Mouse (Mus musculus) cerebellum, adult 8-10 months (tissue): Measurements from ENCODE around the gene Gm28845.
"Not testable (repeated sequence)": the region's sequence is repeated elsewhere in the genome, so short reads cannot be mapped to it uniquely, and the experiment has no call there.

Experiments
- DNase-seq: peaks from one replicate; pipeline ENCODE4 v3.0.0; 2022

The Gm28845 gene

GRCm38 (mm10) chr1:65103273-65103672 is 16.1 kb downstream of the Gm28845 start, which contains the start of gene Cryga:
TSS of gene Cryga (minus strand) at chr1:65103373.
- DNase-seq, result no peak

DNA sequence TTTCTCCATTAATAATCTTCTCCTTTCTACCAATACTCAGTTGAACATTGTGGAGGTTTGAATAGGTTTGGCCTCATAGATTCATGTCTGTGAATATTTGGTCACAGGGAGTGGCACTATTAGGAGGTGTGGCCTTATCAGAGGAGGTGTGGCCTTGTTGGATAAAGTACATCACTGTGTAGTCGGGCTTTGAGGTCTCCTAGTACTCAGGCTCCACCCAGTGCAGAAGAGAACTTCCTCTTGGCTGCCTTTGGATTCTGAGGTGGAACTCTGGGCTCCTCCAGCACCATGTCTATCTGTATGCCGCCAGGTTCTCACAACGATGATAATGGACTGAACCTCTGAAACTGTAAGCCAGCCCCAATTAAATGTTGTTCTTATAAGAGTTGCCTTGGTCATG is 22.4 kb downstream of the Gm28845 start:
- no peak for DNase-seq

- DNase-seq, result no peak
Observed at GRCm38 (mm10) chr1:65091566-65091965, 27.8 kb downstream of the Gm28845 start.

- DNase-seq, result no peak
Observed at GRCm38 (mm10) chr1:65090370-65090769, 29.0 kb downstream of the Gm28845 start.

DNA sequence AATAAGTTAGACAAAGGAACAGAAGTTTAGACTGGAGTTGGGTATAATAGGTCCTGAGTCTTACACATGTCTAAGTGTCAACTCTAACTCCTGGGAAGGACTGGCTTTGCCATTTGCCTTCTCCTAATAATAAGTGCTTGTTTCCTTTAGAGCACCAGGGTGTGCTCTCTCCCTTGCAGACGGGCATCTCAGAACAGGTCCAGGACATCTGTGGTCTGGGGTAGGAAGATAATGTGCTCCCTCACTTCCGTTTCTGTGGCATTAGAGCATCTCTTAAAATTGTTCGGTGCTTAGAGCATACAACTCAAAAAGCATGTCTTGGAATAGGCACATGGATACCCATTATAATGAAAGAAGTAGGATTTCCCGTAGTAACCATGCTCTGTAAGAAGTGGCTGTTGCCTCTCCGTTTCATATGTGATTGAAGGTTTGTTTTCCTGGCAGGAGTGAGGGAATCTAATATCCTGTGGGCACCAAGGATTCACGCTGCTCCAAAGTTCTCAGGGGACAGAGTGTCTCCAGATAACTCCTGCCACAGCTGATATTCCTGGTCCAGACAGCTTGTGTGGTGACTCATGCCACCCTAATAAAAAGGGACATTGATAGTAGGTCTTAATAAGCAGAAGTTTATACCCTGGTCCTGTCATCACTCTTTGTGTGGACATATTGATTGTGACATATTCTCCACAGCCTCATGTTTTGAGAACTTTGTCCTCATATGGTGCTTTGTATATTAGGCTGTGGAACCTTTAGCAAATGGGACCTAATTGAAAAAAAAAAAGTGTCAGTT is 30.6 kb downstream of the Gm28845 start:
- DNase-seq, result no peak

GRCm38 (mm10) chr1:65082188-65082587 is 37.2 kb downstream of the Gm28845 start, which contains the start of gene Crygb:
TSS of gene Crygb (minus strand) at chr1:65082288.
- DNase-seq, result no peak

DNA sequence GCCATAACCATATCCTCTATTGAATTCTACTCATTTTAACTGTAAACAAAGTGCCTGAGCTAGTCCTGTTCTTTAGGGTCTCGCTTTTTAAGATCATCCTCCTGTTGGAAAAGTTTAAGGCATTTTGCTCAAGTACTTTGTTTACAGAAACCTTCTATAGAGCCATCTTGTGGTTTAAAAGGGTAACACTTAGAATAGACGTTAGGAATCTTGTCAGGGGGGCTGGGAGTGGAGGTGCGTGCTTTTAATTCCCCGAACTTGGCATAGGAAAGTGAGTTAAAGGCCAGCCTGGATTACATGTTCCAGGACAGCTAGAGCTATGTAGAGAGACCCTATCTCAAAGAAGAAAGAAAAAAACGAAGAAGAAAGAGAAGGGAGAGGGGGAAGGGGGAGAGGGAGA is 43.8 kb downstream of the Gm28845 start:
- DNase-seq, result no peak

- DNase-seq, result no peak
Observed at GRCm38 (mm10) chr1:65073589-65073988, 45.8 kb downstream of the Gm28845 start, which contains the start of gene Crygc. TSS of gene Crygc (minus strand) at chr1:65073689.

DNA sequence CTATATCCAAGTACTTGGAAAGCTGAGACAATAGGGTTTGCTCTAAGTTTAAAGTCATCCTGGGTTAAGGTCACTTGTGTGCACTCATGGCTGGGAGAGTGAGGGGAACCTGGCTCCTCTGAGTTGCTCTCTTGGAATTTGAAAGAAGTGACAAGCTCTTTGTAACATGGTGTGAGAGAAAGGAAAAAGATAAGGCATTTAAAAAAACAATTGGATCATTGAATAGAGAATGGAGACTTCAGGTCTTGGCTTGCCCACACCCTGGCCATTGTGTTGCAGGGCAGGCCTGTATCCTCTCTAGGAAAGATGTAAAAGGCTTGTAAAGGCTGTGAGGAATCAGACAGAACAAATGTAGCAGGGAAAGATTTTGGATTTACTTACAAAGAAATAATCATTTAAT is 51.5 kb downstream of the Gm28845 start:
- no peak for DNase-seq

DNA sequence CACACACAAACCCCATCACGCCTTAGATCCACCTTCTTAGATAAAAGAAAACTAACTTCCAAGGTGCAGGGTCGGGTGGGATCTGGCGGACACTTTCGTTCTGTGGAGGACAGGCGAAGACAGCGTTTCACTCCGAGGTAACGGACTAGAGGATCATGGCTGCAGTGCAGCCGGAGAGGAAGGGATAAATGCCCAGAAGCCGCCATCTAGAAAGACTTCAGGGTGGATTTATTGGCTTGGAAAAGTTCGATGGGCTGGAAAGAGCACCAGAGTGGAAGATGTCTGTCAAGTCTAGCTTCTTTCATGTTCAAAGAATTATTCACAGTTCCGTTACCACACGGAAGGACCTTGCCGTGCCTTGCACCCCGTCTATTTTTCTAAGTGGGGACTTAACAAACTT is 55.2 kb downstream of the Gm28845 start:
- DNase-seq, result no peak

DNA sequence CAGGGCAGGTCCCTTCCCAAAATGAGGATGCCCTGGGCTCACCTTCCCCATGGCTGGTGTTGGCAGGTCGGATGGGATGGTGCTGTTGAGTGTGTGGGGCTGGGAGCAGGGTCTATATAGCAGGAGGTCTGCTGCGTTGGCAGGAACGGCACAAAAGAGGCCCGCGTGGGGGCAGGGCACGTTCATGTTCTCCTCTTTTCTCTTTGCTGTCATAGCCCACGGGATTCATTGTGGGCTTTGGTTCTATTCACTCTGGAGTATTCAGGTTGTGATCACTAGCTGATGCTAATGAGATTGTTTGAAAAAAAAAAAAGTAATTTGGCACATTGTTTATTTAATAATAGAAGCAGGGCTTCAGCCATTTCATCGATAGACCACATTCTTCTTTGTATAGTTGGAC is 56.0 kb downstream of the Gm28845 start, which contains the start of gene Crygd:
TSS of gene Crygd (minus strand) at position 101 of the 400 bp plus-strand sequence.
- no peak for DNase-seq

GRCm38 (mm10) chr1:65052140-65052539 is 67.2 kb downstream of the Gm28845 start:
- DNase-seq, result no peak

GRCm38 (mm10) chr1:65051696-65052095 is 67.7 kb downstream of the Gm28845 start:
- DNase-seq, result no peak

GRCm38 (mm10) chr1:65050952-65051351 is 68.4 kb downstream of the Gm28845 start, which contains the start of gene Cryge:
TSS of gene Cryge (minus strand) at chr1:65051149.
- not testable (repeated sequence) for DNase-seq
